Mouse (Mus musculus) midbrain, embryonic 15.5 days (tissue): Measurements from ENCODE around the gene Mast1. TPM values are rescaled to one million over a fixed set of nuclear protein-coding genes. Genes with fewer than 3 reads are reported as not detected.

Source experiments
- ATAC-seq: fragments of 200-750 bp; cut with Nextera tagmentation; replicated peaks from 2 replicates; pipeline ENCODE4 v1.8.0; 2017; ENCODE audit warnings: moderate TSS enrichment
- H3K27ac ChIP-seq: fragments of 300-500 bp; sonication (generic); 2 replicates; pipeline ENCODE4 v1.5.1; 2015; ENCODE audit warnings: mild to moderate bottlenecking, inconsistent platforms
- H3K27me3 ChIP-seq: fragments of 300-500 bp; sonication (generic); replicated peaks from 2 replicates; pipeline ENCODE4 v1.6.1; 2015; ENCODE audit warnings: inconsistent platforms
- H3K36me3 ChIP-seq: fragments of 300-500 bp; sonication (generic); replicated peaks from 2 replicates; pipeline ENCODE4 v1.6.1; 2015; ENCODE audit warnings: inconsistent platforms
- H3K4me1 ChIP-seq: fragments of 300-500 bp; sonication (generic); 2 replicates; pipeline ENCODE4 v1.6.1; 2015; ENCODE audit warnings: inconsistent platforms
- H3K4me2 ChIP-seq: fragments of 300-500 bp; sonication (generic); 2 replicates; pipeline ENCODE4 v1.6.1; 2015; ENCODE audit warnings: inconsistent platforms, mild to moderate bottlenecking, moderate library complexity
- H3K4me3 ChIP-seq: fragments of 300-500 bp; sonication (generic); 2 replicates; pipeline ENCODE4 v1.5.1; 2015; ENCODE audit warnings: mild to moderate bottlenecking, inconsistent platforms
- H3K9ac ChIP-seq: fragments of 300-500 bp; sonication (generic); 2 replicates; pipeline ENCODE4 v1.6.1; 2015; ENCODE audit warnings: mild to moderate bottlenecking, inconsistent platforms
- H3K9me3 ChIP-seq: fragments of 300-500 bp; sonication (generic); 2 replicates; pipeline ENCODE4 v1.6.1; 2016; ENCODE audit warnings: inconsistent platforms
- WGBS: fragments of 180-500 bp; shearing (Covaris S2); methylation state at CpG from one replicate; pipeline ENCODE4 v1.1.7; 2015; ENCODE audit warnings: mixed read lengths; 5-methylcytosine and 5-hydroxymethylcytosine counted together
- polyA plus RNA-seq: library from polyadenylated mRNA; unstranded; fragments of >200 nt; fragmentation: Nextera tagmentation; extraction: Ambion mirVana; gene quantifications from 2 replicates; pipeline ENCODE4 v1.2.1, GENCODE M21; 2015

Gene Mast1
- polyA plus RNA-seq, result 76.2 and 84.8 TPM in 2 replicates

GRCm38 (mm10) chr8:84936962-84937546, at the start of gene Mast1:
Mast1 (minus strand) TSS chr8:84937359.
- ATAC-seq, result peak; percentile 61
- under 1% methylated on average over 47 of the region's 50 CpGs for WGBS
- H3K9ac ChIP-seq, result peak within 1 kb of the TSS; percentile 100

GRCm38 (mm10) chr8:84986379-84986945, 49.3 kb upstream of the Mast1 start:
- Histone ChIP-seq H3K27me3 (peaks cover 30% of the 10 kb centered on the region), H3K27ac (peak overlapping the region; percentile 82), H3K4me3 (peak overlapping the region; percentile 55), H3K4me2 (peak overlapping the region; percentile 98), H3K9me3 (no peaks in the 10 kb centered on the region), H3K36me3 (no peaks in the 10 kb centered on the region), H3K4me1 (peaks cover 41% of the 10 kb centered on the region), H3K9ac (peak overlapping the region; percentile 49; the same call in 1 of the 2 replicates)
- WGBS, result 36% methylated on average over 8 of the region's 8 CpGs
- ATAC-seq, result no peak; the same call in 1 of the 2 replicates

More at GRCm38 (mm10) chr8:84936962-84937546, at the start of gene Mast1:
- Histone ChIP-seq H3K4me3 (peak within 1 kb of the TSS; percentile 76), H3K27me3 (no peaks in the 10 kb centered on the region), H3K4me2 (peak within 1 kb of the TSS; percentile 85), H3K27ac (peak within 1 kb of the TSS; percentile 96), H3K4me1 (peaks cover 29% of the 10 kb centered on the region), H3K36me3 (no peaks in the 10 kb centered on the region; the same call in 1 of the 2 replicates), H3K9me3 (no peaks in the 10 kb centered on the region)

- Histone ChIP-seq H3K36me3 (no peaks in the 10 kb centered on the region), H3K4me2 (peak overlapping the region; percentile 98), H3K9me3 (no peaks in the 10 kb centered on the region), H3K27ac (peak overlapping the region; percentile 82), H3K4me3 (peak overlapping the region; percentile 55), H3K4me1 (peaks cover 39% of the 10 kb centered on the region), H3K9ac (peak overlapping the region; percentile 49), H3K27me3 (peaks cover 30% of the 10 kb centered on the region)
- under 1% methylated on average over 53 of the region's 53 CpGs for WGBS
- peak; percentile 53 for ATAC-seq
These were observed 48.7 kb upstream of the Mast1 start for GRCm38 (mm10) chr8:84985684-84986378.

GRCm38 (mm10) chr8:84985049-84985683, 48.0 kb upstream of the Mast1 start:
- Histone ChIP-seq H3K27me3 (peaks cover 30% of the 10 kb centered on the region), H3K4me3 (peak overlapping the region; percentile 55), H3K4me1 (peaks cover 43% of the 10 kb centered on the region), H3K9ac (peak overlapping the region; percentile 49), H3K36me3 (no peaks in the 10 kb centered on the region), H3K27ac (peak overlapping the region; percentile 82), H3K4me2 (peak overlapping the region; percentile 98), H3K9me3 (no peaks in the 10 kb centered on the region)
- 2% methylated on average over 23 of the region's 23 CpGs for WGBS
- no peak for ATAC-seq

GRCm38 (mm10) chr8:84984294-84985048, 47.3 kb upstream of the Mast1 start:
- no peak for ATAC-seq
- peak overlapping the region; percentile 49 for H3K9ac ChIP-seq
- peak overlapping the region; percentile 82; the same call in 1 of the 2 replicates for H3K27ac ChIP-seq
- H3K4me1 ChIP-seq, result peaks cover 45% of the 10 kb centered on the region
- no peaks in the 10 kb centered on the region for H3K9me3 ChIP-seq
- peaks cover 30% of the 10 kb centered on the region for H3K27me3 ChIP-seq
- H3K4me2 ChIP-seq, result peak overlapping the region; percentile 98
- H3K36me3 ChIP-seq, result no peaks in the 10 kb centered on the region
- 19% methylated on average over 16 of the region's 16 CpGs for WGBS
- peak overlapping the region; percentile 55 for H3K4me3 ChIP-seq

GRCm38 (mm10) chr8:84982499-84983011, 45.4 kb upstream of the Mast1 start:
- H3K4me3 ChIP-seq, result no peak overlapping the region
- no peak overlapping the region for H3K4me2 ChIP-seq
- 71% methylated on average over 3 of the region's 3 CpGs for WGBS
- peaks cover 60% of the 10 kb centered on the region for H3K4me1 ChIP-seq
- no peak overlapping the region for H3K9ac ChIP-seq
- ATAC-seq, result no peak
- no peaks in the 10 kb centered on the region for H3K9me3 ChIP-seq
- H3K27me3 ChIP-seq, result peaks cover 29% of the 10 kb centered on the region
- no peak overlapping the region for H3K27ac ChIP-seq
- no peaks in the 10 kb centered on the region for H3K36me3 ChIP-seq

- peaks cover 29% of the 10 kb centered on the region for H3K27me3 ChIP-seq
- no peak overlapping the region for H3K27ac ChIP-seq
- no peak for ATAC-seq
- no peaks in the 10 kb centered on the region for H3K36me3 ChIP-seq
- no peak overlapping the region for H3K9ac ChIP-seq
- WGBS, result 87% methylated on average over 15 of the region's 15 CpGs
- H3K4me3 ChIP-seq, result no peak overlapping the region
- no peak overlapping the region for H3K4me2 ChIP-seq
- H3K9me3 ChIP-seq, result no peaks in the 10 kb centered on the region
- peaks cover 67% of the 10 kb centered on the region for H3K4me1 ChIP-seq
These were observed 44.7 kb upstream of the Mast1 start for GRCm38 (mm10) chr8:84981644-84982498.

GRCm38 (mm10) chr8:84980622-84981358, 43.6 kb upstream of the Mast1 start:
- H3K27ac ChIP-seq, result peak overlapping the region; percentile 45
- peaks cover 28% of the 10 kb centered on the region for H3K27me3 ChIP-seq
- no peaks in the 10 kb centered on the region for H3K36me3 ChIP-seq
- no peak for ATAC-seq
- H3K9ac ChIP-seq, result peak overlapping the region; percentile 30; the same call in 1 of the 2 replicates
- H3K4me2 ChIP-seq, result peak overlapping the region; percentile 100; the same call in 1 of the 2 replicates
- peaks cover 69% of the 10 kb centered on the region for H3K4me1 ChIP-seq
- no peaks in the 10 kb centered on the region for H3K9me3 ChIP-seq
- H3K4me3 ChIP-seq, result no peak overlapping the region
- 33% methylated on average over 11 of the region's 11 CpGs for WGBS

GRCm38 (mm10) chr8:84979599-84980421, 42.7 kb upstream of the Mast1 start:
- Histone ChIP-seq H3K27ac (peak overlapping the region; percentile 45), H3K4me1 (peaks cover 68% of the 10 kb centered on the region), H3K27me3 (peaks cover 28% of the 10 kb centered on the region), H3K9ac (peak overlapping the region; percentile 30), H3K4me3 (peak overlapping the region; percentile 31), H3K9me3 (no peaks in the 10 kb centered on the region), H3K4me2 (peak overlapping the region; percentile 100), H3K36me3 (no peaks in the 10 kb centered on the region)
- 3% methylated on average over 40 of the region's 42 CpGs for WGBS
- ATAC-seq, result peak; percentile 34
